Mouse (Mus musculus) liver, adult 2 months (tissue): Measurements from ENCODE around the gene Trp63.

Experiments used
- CTCF ChIP-seq: fragments of 200-500 bp; IDR thresholded peaks from 2 replicates; pipeline ENCODE4 v1.5.1; 2011; ENCODE audit warnings: low read depth, low read length, control low read depth
- POLR2A ChIP-seq: fragments of 200-500 bp; IDR thresholded peaks from 2 replicates; pipeline ENCODE4 v1.6.1; 2011; ENCODE audit warnings: low read length, control low read depth; ENCODE audit not compliant: insufficient read depth; ENCODE audit errors: extremely low read depth

DNA sequence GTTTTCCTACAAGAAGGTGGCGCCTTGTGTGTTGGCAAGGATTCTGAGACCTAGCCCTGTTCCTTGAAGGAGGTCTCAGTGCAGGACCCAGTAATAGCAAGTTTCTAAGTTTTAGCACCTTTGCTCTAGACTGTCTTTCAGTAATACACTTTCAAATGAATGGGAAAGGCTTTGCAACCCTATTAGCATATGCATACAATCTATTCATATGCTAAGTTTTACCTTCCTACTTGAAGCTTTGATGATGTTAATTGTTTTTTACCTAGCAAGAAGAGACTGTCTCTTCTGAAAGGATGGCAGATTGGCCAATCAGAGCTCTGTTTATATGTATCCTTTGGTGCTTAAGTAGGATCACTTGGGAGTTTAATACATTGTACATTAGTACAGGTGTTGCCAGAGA is 187.9 kb downstream of the Trp63 start:
- TF ChIP-seq CTCF (no peak), POLR2A (no peak)
